Mouse (Mus musculus): ENCODE results near the gene Trim14. TPM values are rescaled to one million over a fixed set of nuclear protein-coding genes. Genes with fewer than 3 reads are reported as not detected.

Gene Trim14
- polyA plus RNA-seq, 1 experiment from 2014 or later, result 2.1 TPM

GRCm38 (mm10) chr4:46452855-46453719 lies 82.9 kb downstream of the Trim14 start:
- Histone ChIP-seq H3K4me2 (peak overlapping the region; percentile 81), H3K4me3 (peak overlapping the region; percentile 82), H3K4me1 (replicated peaks) (peaks cover 47% of the 10 kb centered on the region), H3K36me3 (no peaks in the 10 kb centered on the region), H3K9ac (peak overlapping the region; percentile 98), H3K9me3 (no peaks in the 10 kb centered on the region), H3K27me3 (no peaks in the 10 kb centered on the region), H3K27ac (replicated peaks) (peak overlapping the region; percentile 97; the same call in 1 of the 2 replicates)
- no peak for ATAC-seq (ENCODE audit: low read depth)
- 31% methylated on average over 13 of the region's 13 CpGs for WGBS

- H3K4me1 ChIP-seq (replicated peaks), result peaks cover 47% of the 10 kb centered on the region
- H3K4me2 ChIP-seq, result peak overlapping the region; percentile 81
- H3K27ac ChIP-seq (replicated peaks), result peak overlapping the region; percentile 97
- no peaks in the 10 kb centered on the region for H3K9me3 ChIP-seq
- under 1% methylated on average over 19 of the region's 19 CpGs for WGBS
- H3K27me3 ChIP-seq, result no peaks in the 10 kb centered on the region
- H3K36me3 ChIP-seq, result no peaks in the 10 kb centered on the region
- no peak for ATAC-seq (ENCODE audit: low read depth)
- peak overlapping the region; percentile 82 for H3K4me3 ChIP-seq
- peak overlapping the region; percentile 98 for H3K9ac ChIP-seq
These were observed 83.5 kb downstream of the Trim14 start for GRCm38 (mm10) chr4:46452481-46452850.

- peak overlapping the region; percentile 82 for H3K4me3 ChIP-seq
- WGBS, result under 1% methylated on average over 69 of the region's 111 CpGs
- peak overlapping the region; percentile 97 for H3K27ac ChIP-seq (replicated peaks)
- peaks cover 47% of the 10 kb centered on the region for H3K4me1 ChIP-seq (replicated peaks)
- peak overlapping the region; percentile 98 for H3K9ac ChIP-seq
- peak overlapping the region; percentile 81 for H3K4me2 ChIP-seq
- no peaks in the 10 kb centered on the region for H3K9me3 ChIP-seq
- no peaks in the 10 kb centered on the region for H3K36me3 ChIP-seq
- H3K27me3 ChIP-seq, result no peaks in the 10 kb centered on the region
- peak; percentile 44 for ATAC-seq (ENCODE audit: low read depth)
These were observed 84.0 kb downstream of the Trim14 start for GRCm38 (mm10) chr4:46451758-46452480.

GRCm38 (mm10) chr4:46451240-46451757 lies 84.6 kb downstream of the Trim14 start:
- Histone ChIP-seq H3K27me3 (no peaks in the 10 kb centered on the region), H3K4me2 (peak overlapping the region; percentile 81), H3K9ac (peak overlapping the region; percentile 98), H3K4me3 (peak overlapping the region; percentile 82), H3K36me3 (no peaks in the 10 kb centered on the region), H3K9me3 (no peaks in the 10 kb centered on the region), H3K27ac (replicated peaks) (peak overlapping the region; percentile 97), H3K4me1 (replicated peaks) (peaks cover 47% of the 10 kb centered on the region)
- peak; percentile 76 for ATAC-seq (ENCODE audit: low read depth)
- 0% methylated on average over 38 of the region's 70 CpGs for WGBS

GRCm38 (mm10) chr4:46450519-46451131 lies 85.3 kb downstream of the Trim14 start, which contains the start of gene Anp32b:
Gene Anp32b (plus strand): TSS chr4:46450902.
- Histone ChIP-seq H3K4me2 (peak within 1 kb of the TSS; percentile 81), H3K4me3 (peak within 1 kb of the TSS; percentile 82), H3K27ac (replicated peaks) (peak within 1 kb of the TSS; percentile 97), H3K27me3 (no peaks in the 10 kb centered on the region), H3K9me3 (no peaks in the 10 kb centered on the region), H3K9ac (peak within 1 kb of the TSS; percentile 98), H3K4me1 (replicated peaks) (peaks cover 47% of the 10 kb centered on the region), H3K36me3 (no peaks in the 10 kb centered on the region)
- WGBS, result under 1% methylated on average over 61 of the region's 66 CpGs
- peak; percentile 96 for ATAC-seq (ENCODE audit: low read depth)

- ATAC-seq (ENCODE audit: low read depth), result no peak
- Histone ChIP-seq H3K4me2 (peak overlapping the region; percentile 81), H3K9ac (peak overlapping the region; percentile 98), H3K36me3 (no peaks in the 10 kb centered on the region), H3K9me3 (no peaks in the 10 kb centered on the region), H3K27ac (replicated peaks) (peak overlapping the region; percentile 97), H3K4me1 (replicated peaks) (peaks cover 42% of the 10 kb centered on the region), H3K4me3 (peak overlapping the region; percentile 82), H3K27me3 (no peaks in the 10 kb centered on the region)
- WGBS, result 24% methylated on average over 7 of the region's 7 CpGs
These were observed 85.9 kb downstream of the Trim14 start for GRCm38 (mm10) chr4:46450020-46450518.

- Histone ChIP-seq H3K27me3 (no peaks in the 10 kb centered on the region), H3K4me3 (no peak overlapping the region), H3K4me1 (replicated peaks) (peaks cover 30% of the 10 kb centered on the region), H3K27ac (replicated peaks) (no peak overlapping the region), H3K36me3 (no peaks in the 10 kb centered on the region), H3K9me3 (no peaks in the 10 kb centered on the region), H3K4me2 (no peak overlapping the region), H3K9ac (no peak overlapping the region)
- ATAC-seq (ENCODE audit: low read depth), result no peak
- 16% methylated on average over 6 of the region's 6 CpGs for WGBS
These were observed 87.1 kb downstream of the Trim14 start for GRCm38 (mm10) chr4:46448886-46449285.

- no peaks in the 10 kb centered on the region for H3K27me3 ChIP-seq
- H3K27ac ChIP-seq (replicated peaks), result no peak overlapping the region
- H3K4me2 ChIP-seq, result no peak overlapping the region
- no peak overlapping the region for H3K4me3 ChIP-seq
- peaks cover 17% of the 10 kb centered on the region for H3K4me1 ChIP-seq (replicated peaks)
- 53% methylated on average over 1 of the region's 1 CpGs for WGBS
- no peaks in the 10 kb centered on the region for H3K36me3 ChIP-seq
- H3K9ac ChIP-seq, result no peak overlapping the region
- H3K9me3 ChIP-seq, result no peaks in the 10 kb centered on the region
- no peak for ATAC-seq (ENCODE audit: low read depth)
These were observed 88.5 kb downstream of the Trim14 start for GRCm38 (mm10) chr4:46447461-46447860.

- Histone ChIP-seq H3K4me1 (replicated peaks) (peaks cover 13% of the 10 kb centered on the region), H3K4me3 (no peak overlapping the region), H3K9ac (no peak overlapping the region), H3K4me2 (no peak overlapping the region), H3K27ac (replicated peaks) (no peak overlapping the region), H3K27me3 (no peaks in the 10 kb centered on the region), H3K36me3 (no peaks in the 10 kb centered on the region), H3K9me3 (no peaks in the 10 kb centered on the region)
- ATAC-seq (ENCODE audit: low read depth), result no peak
- 61% methylated on average over 9 of the region's 9 CpGs for WGBS
These were observed 90.5 kb downstream of the Trim14 start for GRCm38 (mm10) chr4:46445237-46445945.
